30 mouse cellular contexts compared by ENCODE assay signal in genomic region chr12:104013620-104014019, GRCm38 (mm10). TPM values are rescaled to one million over a fixed set of nuclear protein-coding genes. Genes with fewer than 3 reads are reported as not detected.
DNase-seq lines count a peak whose midpoint lies in the region; ATAC-seq and TF ChIP-seq lines count a peak whose summit lies in the region.
"Had no signal": no experiment of that assay in that cellular context is flagged by ENCODE, and none has a peak within 500 bp of the region (broad histone marks: within the 10 kb centered on the region; RNA-seq: fewer than 3 reads in every experiment).

Serpina9 (minus strand) TSS chr12:104013755.

- DNase-seq in frontal cortex, postnatal 14 days (ENCODE audit: low spot score in 2 of 2): no peak
- peak; percentile 49 for DNase-seq in right cerebral cortex, adult 18-20 months
- DNase-seq in right cerebral cortex, postnatal 25 days: no peak
- DNase-seq in brain, adult 2 months (ENCODE audit: low read depth, low spot score): peak; percentile 63
- DNase-seq in cerebellum, adult 2 months: no peak
- DNase-seq in yolk sac, embryonic 10.5 days (ENCODE audit: low spot score): no peak
- DNase-seq: adrenal gland, adult 2 months; adrenal gland, postnatal 10 days; adrenal gland, postnatal 25 days; B cell, adult 2 months; cerebellum, adult 11-12 months; cerebellum, adult 8-10 months; cerebellum, adult 9-11 months; cerebellum, postnatal 14 days; cerebellum, postnatal 36 days; embryo, embryonic 11 days; forebrain, postnatal 0 days had no signal

- peak; percentile 82 for ATAC-seq in frontal cortex, adult (ENCODE audit: low TSS enrichment)
- peak; percentile 36 for ATAC-seq in inflammation-experienced regulatory T-cells, adult 6 months
- ATAC-seq: CD4-positive, CD25-positive, alpha-beta regulatory T cell, adult 4 months; forebrain, embryonic 13.5 days; forebrain, embryonic 15.5 days; forebrain, postnatal 0 days; Patski had no signal

- no peak for TF ChIP-seq CTCF in cerebellum, adult 2 months (IDR thresholded peaks at IDR 0.05; ENCODE audit: borderline replicate concordance, insufficient read depth, low read depth, low read length)

- no peak within 1 kb of the TSS for H3K27ac ChIP-seq in cerebellum, adult 2 months (ENCODE audit: insufficient read depth, low read length)
- H3K27ac ChIP-seq: embryonic facial prominence, embryonic 13.5 days; embryonic facial prominence, embryonic 15.5 days; forebrain, embryonic 13.5 days; forebrain, embryonic 15.5 days had no signal

- no peak within 1 kb of the TSS for H3K4me3 ChIP-seq in cerebellum, adult 2 months (replicated peaks; ENCODE audit: insufficient read depth, low read depth, low read length)
- H3K4me3 ChIP-seq: embryonic facial prominence, embryonic 13.5 days; embryonic facial prominence, embryonic 15.5 days; erythroblast, embryonic 14.5 days; forebrain, embryonic 13.5 days; forebrain, embryonic 15.5 days had no signal

- H3K4me1 ChIP-seq in cerebellum, adult 2 months (ENCODE audit: control insufficient read depth, insufficient read depth, low read length): no peaks in the 10 kb centered on the region
- H3K4me1 ChIP-seq: embryonic facial prominence, embryonic 13.5 days; embryonic facial prominence, embryonic 15.5 days; forebrain, embryonic 13.5 days; forebrain, embryonic 15.5 days had no signal

- WGBS in cerebellum, adult 2 months: 85% methylated on average over 6 of the region's 6 CpGs

- H3K27me3 ChIP-seq in cerebellum, adult 2 months (ENCODE audit: control insufficient read depth, insufficient read depth, low read length): no peaks in the 10 kb centered on the region
- H3K27me3 ChIP-seq: CH12.LX; embryonic facial prominence, embryonic 13.5 days; embryonic facial prominence, embryonic 15.5 days; forebrain, embryonic 13.5 days; forebrain, embryonic 15.5 days; Patski had no signal

- no peak for TF ChIP-seq POLR2A in cerebellum, adult 2 months (IDR thresholded peaks at IDR 0.05; ENCODE audit: borderline replicate concordance, insufficient read depth, low read length)

RNA-seq across cellular contexts. Expression of gene Serpina9, which starts in this region (rescaled TPM):
- 10 to 100 TPM in 2 of 3 experiments, 1 to 10 TPM in 1; 5.2 to 13.1 (median 10.3) TPM for polyA plus RNA-seq in inflammation-experienced regulatory T-cells, adult 6 months (2017; shearing (Covaris generic))
- polyA plus RNA-seq in cerebellum, adult 2 months (2012; rRNA removed): 1.8 TPM in 2 replicates
- polyA plus RNA-seq: adrenal gland, adult 2 months; embryonic facial prominence, embryonic 11.5 days; erythroblast, embryonic 14.5 days; forebrain, embryonic 11.5 days; forebrain, embryonic 13.5 days; forebrain, embryonic 15.5 days; G1E had no signal

Comparison
In these comparisons a context has a peak if more than half of its experiments do, and no peak if none do; other contexts are left out.
1. DNase-seq: peak in right cerebral cortex, adult 18-20 months (single experiment) and brain, adult 2 months (single experiment); none in frontal cortex, postnatal 14 days (0 of 2), right cerebral cortex, postnatal 25 days (single experiment), cerebellum, adult 2 months (0 of 2) and yolk sac, embryonic 10.5 days (single experiment).